In genomic region chr10:84562121-84562520, GRCm38 (mm10) we compare ENCODE assay signal across 21 mouse cellular contexts. TPM values are rescaled to one million over a fixed set of nuclear protein-coding genes. Genes with fewer than 3 reads are reported as not detected.
DNase-seq lines count a peak whose midpoint lies in the region; ATAC-seq and TF ChIP-seq lines count a peak whose summit lies in the region.
"Had no signal": no experiment of that assay in that cellular context is flagged by ENCODE, and none has a peak within 500 bp of the region (broad histone marks: within the 10 kb centered on the region; RNA-seq: fewer than 3 reads in every experiment).

No protein-coding gene starts in this region.

- peak overlapping the region; percentile 32 for H3K4me3 ChIP-seq in E14TG2a.4 (replicated peaks; ENCODE audit: low read length)
- H3K4me3 ChIP-seq in limb, embryonic 10.5 days: no peak overlapping the region
- H3K4me3 ChIP-seq: embryonic facial prominence, embryonic 15.5 days; forebrain, embryonic 13.5 days; heart, embryonic 10.5 days; heart, embryonic 15.5 days; hindbrain, embryonic 15.5 days; kidney, embryonic 15.5 days; liver, embryonic 15.5 days; midbrain, embryonic 10.5 days; neural tube, embryonic 15.5 days had no signal

- DNase-seq in cerebellum, adult 9-10 months: peak; percentile 50
- no peak for DNase-seq in cerebellum, adult 9-11 months
- DNase-seq in embryo, embryonic 10 days (ENCODE audit: low spot score): peak; percentile 72
- peak; percentile 33 for DNase-seq in limb, embryonic 10.5 days (ENCODE audit: low spot score)
- DNase-seq in layer of hippocampus, adult 11-12 months (ENCODE audit: low spot score): no peak
- DNase-seq in adrenal gland, postnatal 4 days (ENCODE audit: low spot score in 2 of 2): no peak
- DNase-seq: adrenal gland, adult 8-10 months; kidney, adult 18-20 months; lung, postnatal 14 days; right cerebral cortex, postnatal 14 days had no signal

- H3K27ac ChIP-seq in limb, embryonic 10.5 days: 0 out of 2 replicates have a peak overlapping the region, but pooled peaks have one; percentile 50
- H3K27ac ChIP-seq: embryonic facial prominence, embryonic 15.5 days; forebrain, embryonic 13.5 days; heart, embryonic 10.5 days; heart, embryonic 15.5 days; hindbrain, embryonic 15.5 days; kidney, embryonic 15.5 days; liver, embryonic 15.5 days; midbrain, embryonic 10.5 days; neural tube, embryonic 15.5 days had no signal

- ATAC-seq in monocyte, adult 5-6 weeks (replicated peaks; ENCODE audit: insufficient number of reproducible peaks, low FRiP score, low TSS enrichment, poor library complexity, severe bottlenecking): no peak
- ATAC-seq: forebrain, embryonic 13.5 days had no signal

- 45% methylated on average over 5 of the region's 5 CpGs for WGBS in limb, embryonic 10.5 days

- no peaks in the 10 kb centered on the region for H3K36me3 ChIP-seq in E14TG2a.4 (ENCODE audit: insufficient read depth, low read length)
- H3K36me3 ChIP-seq in limb, embryonic 10.5 days: no peaks in the 10 kb centered on the region
- H3K36me3 ChIP-seq: embryonic facial prominence, embryonic 15.5 days; heart, embryonic 10.5 days; heart, embryonic 15.5 days; hindbrain, embryonic 15.5 days; kidney, embryonic 15.5 days; liver, embryonic 15.5 days; midbrain, embryonic 10.5 days; neural tube, embryonic 15.5 days had no signal

- peaks cover 43% of the 10 kb centered on the region for H3K4me1 ChIP-seq in E14TG2a.4 (replicated peaks; ENCODE audit: low read depth, low read length)
- peaks cover 18% of the 10 kb centered on the region for H3K4me1 ChIP-seq in limb, embryonic 10.5 days
- H3K4me1 ChIP-seq: forebrain, embryonic 13.5 days; hindbrain, embryonic 15.5 days; neural tube, embryonic 15.5 days had no signal

- peaks cover 10% of the 10 kb centered on the region for H3K27me3 ChIP-seq in E14TG2a.4 (ENCODE audit: insufficient read depth, low read length)
- H3K27me3 ChIP-seq in limb, embryonic 10.5 days (ENCODE audit: low read depth, poor library complexity, severe bottlenecking): no peaks in the 10 kb centered on the region
- H3K27me3 ChIP-seq: embryonic facial prominence, embryonic 15.5 days; forebrain, embryonic 13.5 days; heart, embryonic 15.5 days; hindbrain, embryonic 15.5 days; kidney, embryonic 15.5 days; neural tube, embryonic 15.5 days had no signal

- no peak for TF ChIP-seq CTCF in E14TG2a.4 (conservative IDR thresholded peaks at IDR 0.05; ENCODE audit: low read length)

- peaks cover 17% of the 10 kb centered on the region for H3K9me3 ChIP-seq in E14TG2a.4 (ENCODE audit: low read length)
- H3K9me3 ChIP-seq in limb, embryonic 10.5 days (replicated peaks): no peaks in the 10 kb centered on the region
- H3K9me3 ChIP-seq: embryonic facial prominence, embryonic 15.5 days; forebrain, embryonic 13.5 days; heart, embryonic 10.5 days; heart, embryonic 15.5 days; hindbrain, embryonic 15.5 days; liver, embryonic 15.5 days; neural tube, embryonic 15.5 days had no signal

RNA-seq across cellular contexts. Expression of gene Tcp11l2, which starts 14.3 kb away (rescaled TPM):
- 1.2 and 4.2 TPM in 2 replicates for polyA plus RNA-seq in limb, embryonic 10.5 days (2016; fragmentation: Nextera tagmentation; extraction: Ambion mirVana)
- 38.5 to 76.5 TPM (median 57.3 TPM) in 3 replicates for total RNA-seq in monocyte, adult 5-6 weeks (2017)
- 10 to 100 TPM; 50.1 to 51.2 TPM for total RNA-seq in adrenal gland, postnatal 4 days (2021)

RNA-seq across cellular contexts. Expression of gene Ckap4, which starts 28.3 kb away (rescaled TPM):
- polyA plus RNA-seq in limb, embryonic 10.5 days (2016; fragmentation: Nextera tagmentation; extraction: Ambion mirVana): 53.6 and 63.3 TPM in 2 replicates
- 11.0 to 16.6 TPM (median 12.2 TPM) in 3 replicates for total RNA-seq in monocyte, adult 5-6 weeks (2017)
- 100 to 1,000 TPM in 1 of 2 experiments, 10 to 100 TPM in 1; 96.9 to 103 TPM for total RNA-seq in adrenal gland, postnatal 4 days (2021)

RNA-seq across cellular contexts. Expression of gene Polr3b, which starts 60.0 kb away (rescaled TPM):
- polyA plus RNA-seq in limb, embryonic 10.5 days (2016; fragmentation: Nextera tagmentation; extraction: Ambion mirVana): 17.4 and 20.3 TPM in 2 replicates
- total RNA-seq in monocyte, adult 5-6 weeks (2017): 19.0 to 55.1 TPM (median 25.8 TPM) in 3 replicates
- 10 to 100 TPM; 28.5 to 31.6 TPM for total RNA-seq in adrenal gland, postnatal 4 days (2021)

Comparison
In these comparisons a context has a peak if more than half of its experiments do, and no peak if none do; other contexts are left out.
1. DNase-seq: peak in cerebellum, adult 9-10 months (single experiment), embryo, embryonic 10 days (single experiment) and limb, embryonic 10.5 days (single experiment); none in cerebellum, adult 9-11 months (single experiment), layer of hippocampus, adult 11-12 months (single experiment) and adrenal gland, postnatal 4 days (0 of 2).